Mouse (Mus musculus) megakaryocyte, embryonic 14.5 days (primary cell): ENCODE data around the gene Cnn1.

Experiments
- FLI1 ChIP-seq: IDR thresholded peaks from 2 replicates; pipeline ENCODE4 v1.6.1; 2012; ENCODE audit warnings: low read length, inconsistent platforms, mixed read lengths
- GATA1 ChIP-seq: IDR thresholded peaks from 3 replicates; pipeline ENCODE4 v1.6.1; 2012; ENCODE audit warnings: mixed read lengths, low read length, inconsistent platforms, borderline replicate concordance

GRCm38 (mm10) chr9:22089281-22089680 is 9.7 kb upstream of the Cnn1 start:
- TF ChIP-seq GATA1 (no peak), FLI1 (no peak)
